Mouse (Mus musculus): ENCODE results near the gene Cirbp.

DNA sequence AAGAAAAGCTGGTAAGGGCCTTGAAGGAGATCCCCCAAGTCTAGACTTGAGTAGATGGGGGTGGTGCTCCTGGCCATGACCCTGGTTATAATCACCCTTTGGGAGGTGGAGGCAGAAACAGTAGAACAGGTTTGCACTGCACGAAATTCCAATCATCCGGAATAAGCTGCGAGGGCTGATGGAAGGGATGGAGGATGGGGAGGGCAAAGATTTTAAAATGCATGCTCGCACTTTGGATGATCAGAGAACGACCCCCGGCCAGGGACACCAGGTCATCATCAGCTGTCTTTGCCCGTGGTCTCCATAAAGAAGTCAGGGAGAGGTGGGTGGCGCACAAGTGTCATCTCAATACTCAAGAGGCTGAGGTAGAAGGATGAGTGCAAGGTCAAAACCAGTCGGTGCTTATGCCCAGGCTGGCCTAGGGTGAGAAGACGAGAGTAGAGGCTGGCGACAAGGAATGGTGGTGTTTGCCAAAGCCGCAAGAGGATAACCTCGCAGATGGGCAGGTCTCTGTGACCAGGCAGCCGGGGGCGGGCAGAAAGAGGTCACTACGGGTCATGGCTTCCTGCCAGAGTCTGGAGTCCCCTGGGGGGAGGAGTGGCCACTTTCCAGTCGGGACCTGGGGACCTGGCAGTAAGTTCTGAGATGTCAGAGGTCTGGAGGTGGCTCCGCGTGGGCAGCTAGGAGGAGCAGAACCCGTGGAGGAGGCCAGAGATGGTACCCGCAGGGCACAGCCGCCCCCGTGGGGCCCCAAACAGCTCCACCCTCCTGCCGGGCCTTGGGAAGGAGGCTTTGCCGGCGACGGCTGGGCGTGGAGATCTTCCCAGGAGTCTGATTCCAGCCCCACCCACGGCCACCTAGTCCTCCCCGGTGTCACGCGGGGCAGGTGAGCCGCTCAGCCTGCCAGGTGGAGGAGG, 5.1 kb upstream of the Cirbp start:
- TF ChIP-seq POLR2A (IDR thresholded peaks at IDR 0.05; ENCODE audit: extremely low read depth, insufficient read depth, low read length) = no peak; the same call in 1 of the 2 replicates
- TF ChIP-seq CTCF (IDR thresholded peaks at IDR 0.05; ENCODE audit: extremely low read depth, insufficient read depth, low read length) = no peak
